Mouse (Mus musculus): ENCODE data around the gene Dpep3. TPM values are rescaled to one million over a fixed set of nuclear protein-coding genes. Genes with fewer than 3 reads are reported as not detected.
A peak's percentile ranks its signal among the peaks of the same experiment; 100 is the strongest.

The Dpep3 gene
- total RNA-seq, 2 experiments from 2014 or later = not detected

DNA sequence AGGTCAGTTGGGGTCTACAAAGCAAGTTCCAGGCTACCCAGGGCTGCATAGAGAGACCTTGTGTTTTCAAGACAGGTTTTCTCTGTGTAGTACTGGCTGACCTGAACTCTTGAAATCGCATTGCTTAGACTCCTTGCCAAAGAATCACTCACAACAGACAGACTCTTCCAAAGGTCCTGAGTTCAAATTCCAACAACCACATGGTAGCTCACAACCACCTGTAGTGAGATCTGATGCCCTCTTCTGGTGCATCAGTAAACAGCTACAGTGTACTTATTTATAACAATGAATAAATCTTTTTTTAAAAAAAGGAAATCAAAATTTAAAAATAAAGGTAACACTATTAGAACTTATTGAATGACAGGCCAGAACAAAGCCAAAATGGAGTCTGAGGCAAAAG, 1.9 kb upstream of the Dpep3 start:
- no peak for DNase-seq (ENCODE audit: low spot score in 2 of 2)

DNA sequence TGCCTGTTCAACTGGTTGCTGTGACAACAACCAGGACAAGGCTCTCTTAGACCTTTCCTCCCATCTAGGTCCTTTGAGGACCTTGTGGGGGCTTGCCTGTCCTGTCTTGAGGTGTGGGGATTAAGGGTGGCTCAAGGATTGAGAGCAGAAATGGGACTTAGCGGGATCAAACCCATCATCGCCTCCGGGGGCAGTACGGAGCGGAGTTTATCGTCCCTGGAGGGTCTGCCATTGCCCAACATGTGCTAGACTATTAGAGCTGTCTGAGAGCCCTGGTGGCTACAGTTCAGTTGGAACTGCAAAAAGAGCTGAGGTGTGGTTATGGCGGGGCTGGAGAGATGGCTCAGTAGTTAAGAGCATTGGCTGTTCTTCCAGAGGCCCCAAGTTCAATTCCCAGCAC, 3.9 kb downstream of the Dpep3 start:
- DNase-seq (ENCODE audit: low spot score in 2 of 2) = no peak

DNA sequence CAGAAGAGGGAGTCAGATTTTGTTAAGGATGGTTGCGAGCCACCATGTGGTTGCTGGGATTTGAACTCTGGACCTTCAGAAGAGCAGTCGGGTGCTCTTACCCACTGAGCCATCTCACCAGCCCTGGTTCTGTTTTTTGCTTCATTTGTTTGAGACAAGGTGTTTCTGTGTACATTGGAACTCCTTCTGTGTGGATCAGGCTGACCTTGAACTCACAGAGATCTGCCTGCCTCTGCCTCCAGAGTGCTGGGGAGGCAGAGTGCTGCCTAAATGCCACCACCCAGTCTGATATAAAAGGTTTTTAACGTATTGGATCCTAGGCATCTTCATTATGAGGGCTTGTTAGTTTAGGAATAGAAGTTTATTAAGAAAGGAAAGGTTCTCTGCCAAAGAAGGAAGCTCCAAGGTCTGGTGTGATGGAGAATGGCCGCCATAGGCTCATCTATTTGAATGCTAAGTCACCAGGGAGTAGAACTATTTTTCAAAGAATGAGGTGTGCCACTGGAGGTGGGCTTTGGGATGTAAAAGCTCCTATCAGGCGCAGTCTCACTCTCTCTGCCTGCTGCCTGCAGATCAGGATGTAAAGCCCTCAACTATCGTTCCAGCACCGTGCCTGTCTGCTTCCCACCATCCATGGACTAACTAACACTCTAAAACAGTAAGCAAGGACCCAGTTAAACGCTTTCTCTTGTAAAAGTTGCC, 8.1 kb downstream of the Dpep3 start:
- no peak for DNase-seq (ENCODE audit: low spot score in 2 of 2)

DNA sequence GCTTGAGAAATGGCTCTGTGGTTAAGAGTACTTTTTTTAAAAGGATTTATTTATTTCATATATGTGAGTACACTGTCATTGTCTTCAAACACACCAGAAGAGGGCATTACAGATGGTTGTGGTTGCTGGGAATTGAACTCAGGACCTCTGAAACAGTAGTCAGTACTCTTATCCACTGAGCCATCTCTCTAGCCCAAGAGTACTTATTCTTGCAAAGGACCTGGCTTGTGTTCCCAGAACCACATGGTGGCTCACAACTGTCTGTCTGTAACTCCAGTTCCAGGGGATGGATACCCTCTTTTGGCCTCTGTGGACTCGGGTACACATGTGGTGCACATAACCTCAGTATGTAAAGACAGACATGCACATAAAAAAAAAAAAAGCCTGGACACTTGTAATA, 9.9 kb downstream of the Dpep3 start:
- no peak for DNase-seq (ENCODE audit: low spot score in 2 of 2)

DNA sequence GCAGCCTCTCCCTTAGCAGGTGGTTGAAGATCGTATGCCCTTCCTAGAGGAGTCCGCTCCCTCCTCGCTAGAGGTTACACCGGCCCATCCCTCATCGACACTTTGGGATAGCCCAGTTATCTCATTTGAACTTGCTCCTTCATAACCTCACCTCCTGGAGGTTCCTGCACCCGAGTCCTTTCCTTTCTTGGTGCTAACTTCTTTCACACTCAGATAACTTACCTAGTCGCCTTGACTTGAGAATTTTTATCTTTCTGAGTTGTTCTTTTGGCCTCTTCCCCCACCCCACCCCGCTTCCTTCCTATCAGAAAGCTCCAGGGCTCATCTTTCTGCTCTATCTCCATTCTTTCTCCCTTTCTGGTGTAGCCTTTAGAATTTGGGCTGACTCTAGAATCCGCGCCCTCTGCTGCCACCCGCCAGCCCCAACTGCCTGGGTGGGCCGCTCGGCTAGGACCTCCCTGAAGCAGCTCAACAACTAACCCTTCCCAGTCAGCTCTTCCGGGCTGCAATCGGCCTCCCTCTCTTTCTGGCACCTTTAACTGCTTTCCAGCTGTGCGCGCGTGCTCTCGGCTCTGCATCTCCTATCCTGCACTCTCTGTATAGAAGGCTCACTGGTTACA, 12.4 kb downstream of the Dpep3 start:
- no peak for DNase-seq (ENCODE audit: low spot score in 2 of 2)

DNA sequence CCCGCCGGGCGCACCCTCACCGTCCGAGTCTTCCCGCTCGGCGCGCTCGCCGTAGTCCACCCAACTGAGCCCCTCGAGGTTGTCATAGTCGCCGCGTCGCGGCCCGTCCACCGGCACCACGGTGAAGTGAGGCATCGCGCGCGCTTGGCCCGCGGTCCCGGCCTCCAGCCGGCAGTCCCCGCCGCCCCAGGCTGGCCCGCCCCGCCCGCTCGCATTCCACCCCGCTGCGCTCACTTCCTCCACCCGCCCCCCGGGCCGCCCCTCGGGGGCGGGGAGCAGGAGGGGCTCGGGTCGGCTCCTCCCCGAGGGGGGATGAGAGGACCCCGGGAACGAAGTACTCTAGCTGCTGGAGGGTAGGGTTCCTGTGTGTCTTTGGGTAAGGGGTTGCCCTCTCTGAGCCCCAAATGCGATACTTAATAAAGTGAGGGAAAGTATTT, 13.3 kb downstream of the Dpep3 start, which contains the start of gene Slc12a4:
Gene Slc12a4 (minus strand): TSS at position 193 of the 437 bp plus-strand sequence.
- peak; percentile 40 to 52 for DNase-seq (ENCODE audit: low spot score in 2 of 2)

DNA sequence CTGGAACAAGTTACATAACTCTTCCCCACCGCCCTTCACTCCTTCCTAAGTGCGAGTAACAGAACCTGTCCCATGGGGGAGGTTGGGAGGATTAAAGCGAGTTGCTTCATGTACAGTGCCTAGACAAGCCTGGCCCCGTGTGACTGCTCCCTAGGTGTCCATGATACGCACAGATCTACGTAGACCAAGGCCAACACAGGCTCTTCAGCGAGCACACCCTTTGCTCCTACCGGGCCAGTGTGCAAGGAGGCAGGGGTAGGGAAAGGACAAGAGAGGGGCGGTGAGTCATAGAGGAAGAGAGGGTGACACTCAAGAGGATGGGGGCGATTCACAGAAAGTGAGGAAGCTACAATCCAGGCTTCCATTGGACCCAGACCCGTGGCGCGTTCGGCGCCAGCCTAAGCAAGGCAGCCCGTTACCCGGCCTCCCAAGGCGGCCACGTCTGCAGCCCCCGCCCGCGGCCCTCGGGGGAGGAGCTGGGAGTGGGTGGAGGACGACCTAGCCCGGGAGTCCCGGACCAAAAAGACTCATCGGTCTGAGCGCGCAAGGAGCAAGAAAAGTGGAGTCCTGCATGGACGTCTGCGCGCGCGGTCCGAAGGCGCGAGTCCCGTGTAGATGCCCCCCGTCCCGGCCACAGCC, 13.8 kb downstream of the Dpep3 start:
- DNase-seq (ENCODE audit: low spot score in 2 of 2) = no peak

DNA sequence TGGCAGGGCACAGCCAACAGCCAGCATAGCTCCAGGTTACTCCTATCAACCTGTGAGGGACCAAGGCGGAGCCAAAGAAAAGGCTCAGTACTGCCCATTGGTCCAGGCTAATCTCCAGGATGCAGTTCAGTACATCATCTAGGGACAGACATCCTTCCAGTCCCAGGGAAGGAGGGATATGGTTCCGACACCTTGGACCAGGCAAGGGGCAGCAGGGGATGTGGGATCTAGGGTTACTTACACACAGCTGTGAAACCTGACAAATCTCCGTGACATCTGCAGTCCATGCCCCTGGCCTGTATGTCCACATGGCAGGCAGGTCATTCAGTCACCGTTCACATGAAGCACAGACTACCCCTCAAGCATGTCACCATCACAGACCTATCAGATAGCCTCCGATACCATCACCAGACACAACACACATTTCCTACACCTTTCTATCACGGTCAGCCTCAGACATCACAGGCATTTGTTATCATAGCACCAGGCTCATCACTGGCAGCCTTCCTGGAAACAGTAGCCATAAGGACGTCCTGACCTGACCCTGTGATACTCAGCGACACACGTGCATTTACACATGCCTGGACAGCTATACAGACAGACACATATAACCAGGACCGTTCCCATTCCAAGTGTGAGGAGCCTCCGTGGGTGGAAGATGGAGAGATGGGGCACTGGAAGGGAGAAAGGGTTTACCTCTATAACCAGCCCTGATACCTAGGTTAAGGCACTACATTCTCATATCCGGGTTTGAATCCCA, 14.5 kb downstream of the Dpep3 start:
- no peak for DNase-seq (ENCODE audit: low spot score in 2 of 2)

DNA sequence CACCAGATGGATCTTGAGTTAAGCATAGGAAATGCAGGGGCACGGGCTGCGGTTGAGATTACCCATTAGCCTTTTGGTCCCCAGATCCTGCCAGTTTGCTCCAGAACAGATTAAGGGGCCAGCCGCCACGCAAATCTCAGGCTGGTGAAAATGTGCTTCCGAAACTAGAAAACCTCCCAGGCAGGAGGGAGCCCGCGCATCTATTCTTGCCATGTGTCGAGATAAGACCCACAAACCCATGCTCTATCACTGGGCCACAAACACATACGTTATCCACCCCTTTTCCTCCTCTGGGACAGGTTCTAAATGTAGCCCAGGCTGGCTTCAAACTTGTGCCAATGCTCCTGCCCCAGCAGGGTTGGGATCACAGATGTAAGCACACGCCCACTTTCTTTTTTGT, 17.7 kb downstream of the Dpep3 start:
- DNase-seq (ENCODE audit: low spot score in 2 of 2) = no peak

DNA sequence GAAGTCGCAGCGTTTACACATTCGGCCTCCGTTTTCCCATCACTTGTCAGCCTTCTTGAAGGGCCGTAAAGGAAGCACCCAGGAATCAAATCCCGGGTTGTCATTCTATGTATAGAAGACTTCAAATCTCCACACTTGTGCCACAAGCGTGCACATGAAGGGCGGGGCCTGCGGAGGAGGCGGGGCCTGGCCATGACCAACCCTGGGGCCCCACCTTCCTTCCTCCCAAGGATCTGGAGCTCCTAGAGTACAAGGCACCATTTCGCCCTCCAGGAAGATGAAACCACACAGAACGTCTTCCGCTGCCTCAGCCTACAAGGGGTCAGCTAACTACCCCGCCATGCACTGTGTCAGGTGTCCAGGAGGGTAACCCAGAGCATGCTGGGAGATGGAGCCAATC, 18.1 kb downstream of the Dpep3 start:
- no peak for DNase-seq (ENCODE audit: low spot score in 2 of 2)

DNA sequence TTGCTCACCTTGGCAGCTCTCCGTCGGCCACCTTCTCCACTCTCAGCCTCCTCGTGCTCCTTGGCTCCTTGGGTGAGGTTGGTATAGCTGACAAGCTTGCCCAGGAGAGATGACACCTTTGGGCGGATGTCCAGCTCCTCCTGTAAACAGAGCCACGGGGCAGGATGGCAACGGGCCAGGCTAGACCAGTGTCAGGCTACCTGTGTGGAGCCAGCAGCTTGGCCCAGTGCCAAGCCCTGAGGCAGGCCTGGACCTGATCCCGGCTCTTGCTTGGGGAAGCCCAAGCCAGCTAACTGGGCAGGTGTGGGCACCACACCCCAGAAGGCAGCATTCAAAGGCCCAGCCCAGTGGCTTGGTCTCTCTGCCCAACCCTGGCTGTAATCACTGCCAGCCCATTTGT, 19.9 kb downstream of the Dpep3 start:
- no peak for DNase-seq (ENCODE audit: low spot score in 2 of 2)

DNA sequence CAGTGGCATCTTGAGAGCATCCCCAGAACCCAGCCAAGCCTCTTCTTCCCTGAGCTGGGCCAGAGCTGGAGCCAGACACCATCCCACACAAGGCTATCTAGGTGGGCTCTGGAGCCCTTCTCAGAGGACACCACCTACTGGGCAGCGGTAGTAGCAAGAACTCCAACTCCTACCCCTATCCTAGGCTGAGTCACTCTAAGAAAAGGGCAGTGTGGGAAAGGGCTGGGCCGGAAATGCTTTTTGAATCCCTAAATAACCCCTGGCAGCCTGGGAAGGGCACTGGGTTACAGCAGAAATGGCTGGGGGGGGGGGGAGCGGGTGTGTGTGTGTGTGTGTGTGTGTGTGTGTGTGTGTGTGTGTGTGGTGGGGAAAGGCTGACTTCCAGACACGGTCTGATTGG, 21.4 kb downstream of the Dpep3 start:
- DNase-seq (ENCODE audit: low spot score in 2 of 2) = no peak

DNA sequence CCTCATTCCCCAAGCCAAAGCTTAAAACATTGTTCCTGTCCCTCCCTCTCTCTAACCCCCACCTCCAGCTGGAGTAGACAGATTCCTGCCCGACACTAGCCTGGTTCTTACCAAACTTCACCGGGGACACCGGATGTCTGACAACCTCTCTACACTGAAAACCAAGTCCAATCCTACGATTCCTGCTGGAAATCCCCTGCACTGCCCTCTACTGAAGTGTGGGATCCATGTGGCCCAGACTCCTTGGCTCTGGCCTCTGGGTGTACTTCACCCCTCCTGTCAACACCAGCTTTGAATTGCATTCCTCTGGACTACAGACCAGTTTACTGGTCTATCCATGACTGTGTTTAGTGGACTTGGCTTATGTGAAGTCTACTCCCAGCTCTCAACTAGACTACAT, 22.7 kb downstream of the Dpep3 start:
- no peak for DNase-seq (ENCODE audit: low spot score in 2 of 2)

DNA sequence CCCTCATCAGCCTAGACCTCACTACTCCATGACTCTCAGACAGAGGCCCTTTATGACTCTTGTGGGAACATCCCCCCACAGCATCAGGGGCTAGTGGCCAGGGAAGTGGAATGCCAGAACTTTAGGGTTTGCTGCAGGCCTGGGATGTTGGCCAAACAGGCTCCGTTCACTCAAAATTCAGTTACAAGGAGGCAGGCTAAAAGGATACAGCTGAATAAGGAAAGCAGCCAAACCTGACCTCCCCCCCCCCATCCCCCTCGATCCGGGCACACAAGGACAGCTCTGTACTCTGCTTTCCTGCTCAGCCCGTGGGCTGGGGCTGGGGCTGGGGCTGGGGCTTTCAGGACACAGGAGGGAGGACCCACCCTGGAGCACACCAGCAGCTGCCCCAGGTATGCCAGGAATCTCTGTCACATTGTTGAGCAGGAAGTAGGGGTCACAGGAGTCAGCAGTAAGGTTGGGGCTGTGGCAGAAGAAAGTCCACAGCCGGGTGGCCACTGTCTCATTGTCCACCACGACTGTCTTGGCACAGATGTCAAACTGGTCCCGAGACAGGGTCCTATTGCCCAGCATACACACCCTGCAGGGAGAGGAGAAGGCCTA, 28.1 kb downstream of the Dpep3 start:
- DNase-seq (ENCODE audit: low spot score in 2 of 2) = peak; percentile 59 to 82

DNA sequence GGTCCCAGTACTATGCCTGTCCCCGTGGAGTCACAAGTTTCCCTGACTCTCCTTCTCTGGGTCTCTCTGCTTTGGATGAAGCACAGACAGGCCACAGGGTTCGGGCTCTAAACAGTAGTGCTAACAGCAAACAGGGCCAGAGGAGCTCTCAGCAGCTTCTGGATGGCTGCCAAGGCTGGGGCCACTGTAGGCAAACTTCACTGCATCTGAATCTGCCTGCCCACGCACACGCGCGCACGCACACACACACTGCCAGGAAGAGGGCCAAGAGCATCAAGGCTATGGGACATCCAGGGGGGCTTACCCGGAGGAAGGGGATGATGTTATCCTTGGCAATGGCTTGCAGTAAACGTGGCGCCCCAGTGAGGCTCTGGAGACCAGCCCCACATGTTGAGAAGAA, 29.9 kb downstream of the Dpep3 start:
- DNase-seq (ENCODE audit: low spot score in 2 of 2) = peak; percentile 51 to 62

DNA sequence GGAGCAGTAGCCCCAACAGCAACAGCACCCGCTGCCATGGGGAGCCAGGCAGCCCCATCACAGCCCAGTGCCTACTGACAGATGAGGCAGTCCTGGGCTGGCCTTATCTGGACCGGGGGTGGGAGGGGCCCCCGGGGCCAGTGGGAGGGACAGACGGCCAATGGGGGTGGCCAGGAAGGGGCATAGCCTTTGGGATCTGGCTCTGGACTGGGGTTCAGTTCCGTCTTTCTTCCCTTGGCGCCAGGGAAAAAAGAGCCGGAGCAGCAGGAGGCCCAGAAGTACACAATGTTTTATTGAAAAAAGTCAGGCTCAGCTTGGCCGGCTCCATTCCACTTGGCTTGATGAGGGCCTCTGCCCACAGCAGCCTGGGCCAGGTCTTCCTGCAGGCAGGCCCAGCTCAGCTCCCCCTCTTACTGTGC, 35.9 kb downstream of the Dpep3 start, which contains the start of gene Lcat:
Gene Lcat (minus strand): TSS at position 62 of the 419 bp plus-strand sequence.
- peak; percentile 50 to 76 for DNase-seq (ENCODE audit: low spot score in 2 of 2)

DNA sequence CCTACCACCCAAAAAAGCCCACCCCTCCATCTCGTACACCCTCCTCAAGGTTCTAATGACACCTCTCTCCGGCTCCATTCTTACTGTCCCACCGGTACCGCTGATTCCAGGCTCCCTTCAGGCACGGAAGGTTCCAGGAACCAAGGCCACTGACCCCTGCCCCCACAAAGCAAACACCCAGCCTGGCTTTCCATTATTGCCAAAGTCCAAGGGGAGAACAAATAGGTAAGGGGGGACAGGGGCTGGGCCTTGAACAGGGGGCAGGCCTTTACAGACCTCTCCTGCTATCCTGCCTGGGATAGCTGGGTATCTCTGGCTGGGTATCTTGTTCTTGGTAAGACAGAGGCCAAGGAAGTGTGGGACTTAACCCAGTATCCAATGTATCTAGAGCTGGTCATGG, 36.7 kb downstream of the Dpep3 start:
- no peak for DNase-seq (ENCODE audit: low spot score in 2 of 2)

DNA sequence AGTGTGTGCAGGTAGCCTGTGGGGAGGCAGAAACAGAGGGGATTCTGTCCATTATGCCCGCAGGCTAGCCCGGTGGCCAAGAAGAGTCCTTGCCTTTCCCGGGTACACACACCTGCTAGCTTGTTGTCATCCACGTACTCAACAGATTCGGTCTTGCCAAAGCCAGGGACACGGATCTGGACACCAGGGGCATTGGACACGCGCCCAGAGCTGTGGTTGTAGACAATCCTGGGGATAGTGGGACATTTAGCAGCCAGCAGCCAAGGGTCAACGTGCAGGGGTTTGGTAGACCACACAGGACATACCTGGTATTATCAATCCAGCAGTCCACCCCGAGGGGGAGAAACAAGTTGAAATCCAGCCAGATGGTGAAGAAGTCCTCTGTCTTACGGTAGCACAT, 37.2 kb downstream of the Dpep3 start:
- DNase-seq (ENCODE audit: low spot score in 2 of 2) = no peak

DNA sequence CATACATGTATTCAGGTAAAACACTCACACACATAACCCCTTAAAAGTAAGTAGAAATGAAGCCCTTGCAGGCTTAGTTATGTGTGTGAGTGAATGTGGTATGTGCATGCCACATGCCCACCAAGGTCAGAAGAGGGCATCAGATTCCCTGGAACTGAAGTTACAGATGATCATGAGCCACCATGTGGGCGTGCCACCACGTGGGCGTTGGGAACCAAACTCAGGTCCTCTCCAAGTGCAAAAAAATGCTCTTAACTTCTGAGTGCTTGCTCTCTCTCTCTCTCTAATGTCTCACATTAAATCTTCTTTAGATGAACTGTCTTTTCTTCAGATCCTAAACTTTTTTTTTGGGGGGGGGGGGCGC, 40.9 kb downstream of the Dpep3 start, which contains the start of gene Psmb10:
Gene Psmb10 (minus strand): TSS at position 139 of the 364 bp plus-strand sequence.
- DNase-seq (ENCODE audit: low spot score in 2 of 2) = no peak

DNA sequence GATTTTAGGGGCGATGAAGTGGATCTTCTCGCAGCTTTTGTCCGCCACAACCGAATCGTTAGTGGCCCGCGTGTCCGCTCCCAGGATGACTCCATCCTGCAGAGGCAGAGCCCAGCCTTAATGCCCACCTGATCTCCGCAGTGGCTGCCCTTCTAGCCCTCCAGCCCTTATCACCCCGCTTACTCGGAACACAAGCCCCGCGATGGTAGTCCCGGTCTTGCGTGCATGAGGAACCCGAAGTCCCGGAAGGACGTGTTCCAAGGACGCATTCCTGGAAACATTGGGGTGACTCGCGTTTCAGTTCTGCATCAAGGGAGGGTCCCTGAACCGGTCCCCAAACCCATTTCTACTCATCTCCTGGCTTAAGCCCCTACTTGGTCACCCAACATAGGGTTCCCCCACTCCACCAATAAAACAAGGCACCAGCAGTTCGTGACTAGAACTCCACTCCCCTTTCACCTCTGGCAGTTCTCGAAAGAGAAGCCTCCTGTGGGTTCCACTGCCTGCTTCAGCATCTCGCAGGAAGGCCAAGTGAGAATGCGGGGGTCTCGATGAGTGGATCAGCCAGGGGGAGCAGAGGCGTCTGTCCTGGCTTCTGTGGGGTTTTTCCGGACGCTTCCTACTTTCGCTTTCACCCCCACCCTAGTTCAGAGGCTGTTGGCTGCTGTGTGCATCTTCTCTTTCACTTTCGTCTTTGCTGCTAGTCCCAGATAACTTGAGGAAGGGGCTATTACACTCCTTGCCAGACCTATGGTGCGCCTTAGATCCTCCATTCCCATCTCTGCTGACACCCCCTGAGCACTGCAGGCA, 41.5 kb downstream of the Dpep3 start:
- peak in 1 of 2 experiments; percentile 52 for DNase-seq (ENCODE audit: low spot score in 2 of 2)

Data from layer of hippocampus, postnatal 14 days (tissue).